Mouse (Mus musculus) hindbrain, embryonic 11.5 days (tissue): ENCODE measurements around the gene Diexf. TPM values are rescaled to one million over a fixed set of nuclear protein-coding genes. Genes with fewer than 3 reads are reported as not detected.

Experiments used
- ATAC-seq: fragments of 200-750 bp; cut with Nextera tagmentation; 2 replicates; pipeline ENCODE4 v1.8.0; 2017; ENCODE audit warnings: mild to moderate bottlenecking, moderate TSS enrichment, moderate library complexity; ENCODE audit not compliant: low FRiP score
- DNase-seq: peaks from one replicate; pipeline ENCODE4 v3.0.0-alpha.2; 2015; ENCODE audit warnings: low spot score
- H3K27ac ChIP-seq: fragments of 300-500 bp; sonication (generic); 2 replicates; pipeline ENCODE4 v1.5.1; 2014; ENCODE audit warnings: mild to moderate bottlenecking, low read depth, low read length
- H3K27me3 ChIP-seq: fragments of 300-500 bp; sonication (generic); 2 replicates; pipeline ENCODE4 v1.6.1; 2014; ENCODE audit warnings: mild to moderate bottlenecking, low read length, moderate library complexity, mixed read lengths; ENCODE audit not compliant: control insufficient read depth, insufficient read depth
- H3K36me3 ChIP-seq: fragments of 300-500 bp; sonication (generic); 2 replicates; pipeline ENCODE4 v1.6.1; 2014; ENCODE audit warnings: mild to moderate bottlenecking, low read length, moderate library complexity, mixed read lengths; ENCODE audit not compliant: control insufficient read depth, insufficient read depth
- H3K4me1 ChIP-seq: fragments of 300-500 bp; sonication (generic); replicated peaks from 2 replicates; pipeline ENCODE4 v1.6.1; 2014; ENCODE audit warnings: low read length, mixed read lengths; ENCODE audit not compliant: control insufficient read depth, insufficient read depth
- H3K4me2 ChIP-seq: fragments of 300-500 bp; sonication (generic); replicated peaks from 2 replicates; pipeline ENCODE4 v1.6.1; 2014; ENCODE audit warnings: mild to moderate bottlenecking, low read depth, low read length
- H3K4me3 ChIP-seq: fragments of 300-500 bp; sonication (generic); 2 replicates; pipeline ENCODE4 v1.5.1; 2014; ENCODE audit warnings: low read depth, low read length
- H3K9ac ChIP-seq: fragments of 300-500 bp; sonication (generic); 2 replicates; pipeline ENCODE4 v1.6.1; 2014; ENCODE audit warnings: low read depth, low read length
- H3K9me3 ChIP-seq: fragments of 300-500 bp; sonication (generic); 2 replicates; pipeline ENCODE4 v1.6.1; 2016; ENCODE audit warnings: low read length; ENCODE audit not compliant: control insufficient read depth
- WGBS: fragments of 180-500 bp; shearing (Covaris S2); extraction: QIAGEN DNeasy Blood & Tissue Kit; methylation state at CpG from one replicate; pipeline ENCODE4 v1.1.7; 2014; 5-methylcytosine and 5-hydroxymethylcytosine counted together
- polyA plus RNA-seq: library from polyadenylated mRNA; unstranded; fragments of >200 nt; fragmentation: Nextera tagmentation; extraction: Ambion mirVana; gene quantifications from 2 replicates; pipeline ENCODE4 v1.2.1, GENCODE M21; 2014

Gene Diexf
- polyA plus RNA-seq, 1 experiment from 2014 or later = 11.5 TPM

DNA sequence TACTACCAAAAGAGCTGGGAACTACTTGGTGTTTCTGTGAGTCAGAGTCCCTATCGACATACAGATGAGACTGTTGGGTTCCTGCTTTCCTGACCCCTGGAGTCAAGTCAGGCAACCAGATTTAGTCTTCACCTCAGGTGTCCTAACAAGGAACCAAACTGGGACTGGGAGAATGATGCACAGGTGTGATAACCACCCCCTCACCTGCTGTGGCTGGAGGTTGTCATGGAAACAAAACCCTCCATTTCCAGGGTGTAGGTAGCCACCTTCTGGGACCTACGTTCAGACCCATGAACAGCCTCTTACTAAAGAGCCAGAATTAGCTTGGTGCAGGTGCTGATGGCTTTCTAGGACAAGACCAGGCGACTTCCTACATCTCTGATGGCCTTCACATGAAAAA, 27.1 kb downstream of the Diexf start:
- 85% methylated on average over 3 of the region's 3 CpGs for WGBS
- H3K9me3 ChIP-seq = no peaks in the 10 kb centered on the region
- no peak for ATAC-seq
- H3K4me1 ChIP-seq = no peaks in the 10 kb centered on the region
- H3K9ac ChIP-seq = no peak overlapping the region
- H3K27me3 ChIP-seq = no peaks in the 10 kb centered on the region
- no peak for DNase-seq
- no peak overlapping the region for H3K4me3 ChIP-seq
- H3K4me2 ChIP-seq = no peak overlapping the region
- H3K36me3 ChIP-seq = peaks cover 4% of the 10 kb centered on the region; the same call in 1 of the 2 replicates
- H3K27ac ChIP-seq = no peak overlapping the region

DNA sequence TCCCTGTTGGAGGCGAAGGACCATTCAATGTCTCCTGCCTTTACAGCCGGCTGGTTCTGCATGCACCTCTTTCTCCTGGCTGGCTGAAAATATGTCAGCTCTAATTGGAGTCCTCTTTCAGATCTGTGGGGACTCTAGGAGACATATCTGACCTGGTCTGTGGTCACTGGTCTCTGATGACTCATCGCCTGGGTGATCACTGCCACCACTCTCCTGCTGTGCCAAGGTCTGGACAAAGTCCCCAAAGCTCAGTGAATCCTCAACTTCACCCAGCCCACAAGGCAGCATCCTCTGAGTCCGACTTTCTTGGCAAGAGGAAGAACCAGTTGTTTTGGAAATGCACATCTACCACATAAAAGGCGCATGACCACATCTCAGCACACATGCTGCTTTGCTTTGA, 27.5 kb downstream of the Diexf start:
- Histone ChIP-seq H3K4me3 (no peak overlapping the region), H3K27ac (no peak overlapping the region), H3K4me1 (no peaks in the 10 kb centered on the region), H3K27me3 (no peaks in the 10 kb centered on the region), H3K9ac (no peak overlapping the region), H3K36me3 (peaks cover 4% of the 10 kb centered on the region; the same call in 1 of the 2 replicates), H3K9me3 (no peaks in the 10 kb centered on the region), H3K4me2 (no peak overlapping the region)
- DNase-seq (no peak), ATAC-seq (no peak)
- 81% methylated on average over 5 of the region's 5 CpGs for WGBS

DNA sequence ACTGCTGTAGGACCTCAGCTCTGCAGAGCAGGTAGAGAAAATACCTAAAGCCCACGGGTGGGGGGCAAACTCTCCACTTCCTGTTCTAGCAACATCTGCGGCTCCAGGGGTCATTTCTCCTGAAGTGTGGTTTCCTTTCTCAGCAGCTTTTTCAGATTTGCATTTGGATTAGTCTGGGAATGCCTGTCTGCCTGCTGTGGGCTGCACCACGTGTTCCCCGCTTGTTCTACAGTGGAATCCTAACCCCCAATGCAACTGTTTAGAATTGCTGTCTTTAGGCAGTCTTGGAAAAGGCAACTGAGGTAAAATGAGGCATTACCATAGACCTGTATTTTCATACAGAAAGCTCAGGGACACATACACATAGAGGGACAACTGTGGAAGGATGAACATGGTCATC, 28.0 kb downstream of the Diexf start:
- H3K27ac ChIP-seq = no peak overlapping the region
- H3K4me1 ChIP-seq = no peaks in the 10 kb centered on the region
- no peaks in the 10 kb centered on the region for H3K27me3 ChIP-seq
- peaks cover 2% of the 10 kb centered on the region; the same call in 1 of the 2 replicates for H3K36me3 ChIP-seq
- WGBS = 63% methylated on average over 4 of the region's 4 CpGs
- H3K4me3 ChIP-seq = no peak overlapping the region
- no peak overlapping the region for H3K4me2 ChIP-seq
- no peak overlapping the region for H3K9ac ChIP-seq
- DNase-seq (no peak), ATAC-seq (no peak)
- H3K9me3 ChIP-seq = no peaks in the 10 kb centered on the region

DNA sequence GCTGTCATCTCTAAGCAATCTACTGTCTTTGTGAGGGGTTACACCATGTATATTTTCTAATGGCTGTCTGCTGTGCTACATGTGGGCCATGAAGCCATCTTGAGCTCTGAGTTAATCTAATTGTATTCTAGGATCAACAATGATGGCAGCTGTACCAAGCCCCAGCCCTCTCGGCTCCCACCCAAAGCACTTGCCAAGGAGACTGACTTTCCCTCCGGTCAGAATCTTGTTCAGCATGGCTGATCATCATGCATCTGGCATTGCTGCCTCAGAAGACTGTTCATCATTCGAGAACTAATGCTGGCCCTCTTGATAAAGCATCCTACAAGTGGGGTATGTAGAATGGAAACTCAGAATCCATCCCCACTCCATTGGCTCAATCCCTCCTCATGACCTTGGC, 31.1 kb downstream of the Diexf start:
- Histone ChIP-seq H3K4me3 (no peak overlapping the region), H3K36me3 (no peaks in the 10 kb centered on the region), H3K9ac (no peak overlapping the region), H3K27me3 (no peaks in the 10 kb centered on the region), H3K4me2 (no peak overlapping the region), H3K27ac (no peak overlapping the region), H3K4me1 (no peaks in the 10 kb centered on the region), H3K9me3 (no peaks in the 10 kb centered on the region)
- no peak for ATAC-seq
- no peak for DNase-seq
- WGBS = 87% methylated on average over 3 of the region's 3 CpGs

DNA sequence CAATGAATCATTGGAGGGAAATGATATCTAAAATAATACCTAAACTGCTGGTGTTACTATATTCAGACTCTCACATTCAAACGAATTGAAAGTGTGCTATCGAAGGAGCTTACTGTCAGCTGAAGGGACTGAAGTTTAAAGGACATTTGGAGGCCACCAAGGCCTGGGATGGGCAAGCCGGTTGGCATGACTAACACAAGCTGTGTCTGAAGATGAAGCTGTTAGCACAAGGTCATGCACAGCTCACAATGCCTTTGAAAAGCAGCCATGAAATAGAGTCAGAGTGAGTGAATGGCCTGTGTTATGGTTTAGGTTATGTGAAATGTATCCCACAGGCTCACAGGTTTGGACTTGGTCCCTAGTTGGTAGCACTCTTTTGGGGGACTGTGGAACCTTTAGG, 36.5 kb downstream of the Diexf start:
- no peak for ATAC-seq
- Histone ChIP-seq H3K9me3 (no peaks in the 10 kb centered on the region), H3K27ac (no peak overlapping the region), H3K4me2 (no peak overlapping the region), H3K36me3 (no peaks in the 10 kb centered on the region), H3K4me3 (no peak overlapping the region), H3K4me1 (no peaks in the 10 kb centered on the region), H3K27me3 (no peaks in the 10 kb centered on the region), H3K9ac (no peak overlapping the region)
- no peak for DNase-seq
- 90% methylated on average over 3 of the region's 3 CpGs for WGBS

DNA sequence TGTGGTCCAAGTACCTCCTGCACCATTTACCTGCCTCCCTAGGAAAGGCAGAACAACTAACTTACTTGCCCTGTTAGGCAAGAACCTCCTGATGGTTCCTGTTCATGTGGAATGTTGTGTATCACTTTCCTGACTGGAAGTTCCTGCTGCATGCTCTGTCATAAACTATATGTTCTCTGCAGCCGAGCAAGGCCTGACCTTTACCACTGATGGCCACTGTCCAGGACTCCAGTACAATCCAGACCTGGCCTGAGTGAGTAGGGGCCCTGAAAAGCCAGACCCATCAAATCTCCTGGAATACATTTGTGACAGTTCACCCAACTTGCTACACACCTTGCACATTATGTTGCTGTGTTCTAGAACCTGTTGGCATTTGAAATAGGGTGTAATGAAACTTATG, 37.3 kb downstream of the Diexf start:
- no peak overlapping the region for H3K9ac ChIP-seq

DNA sequence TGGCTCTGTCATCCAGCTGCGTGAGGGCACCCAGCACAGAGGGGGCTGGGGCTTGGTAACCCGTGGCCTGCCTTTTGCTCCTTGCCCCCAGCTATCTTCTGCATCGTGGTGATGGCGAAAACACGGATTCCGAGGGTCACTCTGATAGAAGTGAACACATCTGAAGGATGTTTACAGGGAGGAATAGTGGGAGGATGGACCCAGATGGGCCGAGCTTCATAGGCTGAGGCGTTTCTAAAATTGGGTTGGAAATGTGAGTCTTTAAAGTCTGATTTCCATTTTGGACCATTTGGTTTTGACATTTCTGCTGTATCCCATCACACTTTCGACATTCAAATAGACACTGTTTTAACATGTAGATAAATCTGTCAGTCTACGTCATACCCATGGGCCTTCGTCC, 39.2 kb downstream of the Diexf start:
- Histone ChIP-seq H3K4me1 (no peaks in the 10 kb centered on the region), H3K27ac (no peak overlapping the region), H3K4me2 (no peak overlapping the region), H3K27me3 (no peaks in the 10 kb centered on the region), H3K4me3 (no peak overlapping the region), H3K36me3 (no peaks in the 10 kb centered on the region), H3K9ac (no peak overlapping the region), H3K9me3 (no peaks in the 10 kb centered on the region)
- WGBS = 87% methylated on average over 11 of the region's 11 CpGs
- DNase-seq = no peak
- no peak for ATAC-seq

More for the DNA sequence above, 37.3 kb downstream of the Diexf start:
- ATAC-seq = no peak
- Histone ChIP-seq H3K4me2 (no peak overlapping the region), H3K27ac (no peak overlapping the region), H3K27me3 (no peaks in the 10 kb centered on the region), H3K9me3 (no peaks in the 10 kb centered on the region), H3K4me3 (no peak overlapping the region), H3K4me1 (no peaks in the 10 kb centered on the region), H3K36me3 (no peaks in the 10 kb centered on the region)
- whole genome bisulfite sequencing = 71% methylated on average over 1 of the region's 1 CpGs
- no peak for DNase-seq

DNA sequence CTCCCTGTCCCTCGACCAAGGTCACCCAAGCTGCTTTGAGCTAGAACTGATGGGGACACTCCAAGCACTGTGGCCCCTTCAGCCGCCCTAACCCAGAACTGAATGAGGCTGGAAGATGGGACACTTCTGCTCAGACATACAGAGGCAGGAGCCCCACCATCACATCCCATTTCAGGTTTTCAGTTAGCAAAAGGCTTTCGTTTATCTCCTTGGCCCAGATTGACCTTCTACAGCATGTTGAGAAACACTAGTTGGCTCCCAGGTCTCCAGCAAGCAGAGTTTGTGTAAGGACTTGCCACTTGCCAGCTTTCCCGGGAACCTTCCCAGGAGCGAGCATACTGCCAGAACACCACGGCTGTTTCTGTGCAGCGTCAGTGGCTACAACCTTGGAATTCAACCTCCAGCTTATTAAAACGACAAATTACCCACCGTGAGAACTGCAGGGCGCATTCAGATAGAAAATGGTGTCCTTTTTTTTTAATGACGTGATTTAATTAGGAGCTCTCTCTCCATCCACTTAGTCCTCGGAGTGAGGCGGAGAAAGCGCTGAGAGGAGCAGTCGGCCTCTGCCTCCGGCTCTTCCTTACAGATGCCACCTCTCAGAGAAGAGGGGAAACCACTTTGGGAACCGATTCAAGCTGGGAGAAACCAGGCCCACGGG, 39.7 kb downstream of the Diexf start:
- no peak overlapping the region for H3K27ac ChIP-seq
- H3K9ac ChIP-seq = no peak overlapping the region
- H3K9me3 ChIP-seq = no peaks in the 10 kb centered on the region
- H3K4me2 ChIP-seq = no peak overlapping the region
- H3K36me3 ChIP-seq = no peaks in the 10 kb centered on the region
- no peak overlapping the region for H3K4me3 ChIP-seq
- no peaks in the 10 kb centered on the region for H3K27me3 ChIP-seq
- DNase-seq (no peak), ATAC-seq (no peak)
- WGBS = 81% methylated on average over 18 of the region's 18 CpGs
- no peaks in the 10 kb centered on the region for H3K4me1 ChIP-seq

DNA sequence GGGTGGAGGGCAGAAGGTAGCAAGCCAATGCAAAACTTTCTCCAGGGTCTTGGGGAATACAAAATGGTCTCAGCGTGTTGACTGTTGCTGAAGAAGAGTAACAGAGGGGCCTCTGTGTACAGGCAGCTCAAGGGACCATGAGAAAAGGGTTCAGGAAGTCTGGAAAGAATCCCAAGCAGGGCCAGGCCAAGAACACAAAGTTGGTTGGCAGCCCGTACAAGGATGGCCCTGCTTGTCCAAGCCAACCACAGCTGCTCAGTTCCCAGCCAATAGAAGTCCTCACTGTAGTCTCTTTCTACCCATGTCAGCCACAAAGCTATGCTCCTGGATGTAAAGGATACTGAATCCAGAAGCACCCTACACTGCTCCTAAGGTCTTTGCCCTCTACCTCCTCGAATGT, 40.4 kb downstream of the Diexf start:
- Histone ChIP-seq H3K9me3 (no peaks in the 10 kb centered on the region), H3K4me1 (no peaks in the 10 kb centered on the region), H3K9ac (no peak overlapping the region), H3K27ac (no peak overlapping the region), H3K4me3 (no peak overlapping the region), H3K4me2 (no peak overlapping the region), H3K27me3 (no peaks in the 10 kb centered on the region), H3K36me3 (no peaks in the 10 kb centered on the region)
- no peak for DNase-seq
- ATAC-seq = no peak
- 86% methylated on average over 3 of the region's 3 CpGs for WGBS
